Mouse (Mus musculus): ENCODE measurements around the gene Methig1. TPM values are rescaled to one million over a fixed set of nuclear protein-coding genes. Genes with fewer than 3 reads are reported as not detected.
"Not testable (repeated sequence)": the region's sequence is repeated elsewhere in the genome, so short reads cannot be mapped to it uniquely, and the experiment has no call there.

Methig1 gene
- polyA plus RNA-seq, 1 experiment, result not detected

DNA sequence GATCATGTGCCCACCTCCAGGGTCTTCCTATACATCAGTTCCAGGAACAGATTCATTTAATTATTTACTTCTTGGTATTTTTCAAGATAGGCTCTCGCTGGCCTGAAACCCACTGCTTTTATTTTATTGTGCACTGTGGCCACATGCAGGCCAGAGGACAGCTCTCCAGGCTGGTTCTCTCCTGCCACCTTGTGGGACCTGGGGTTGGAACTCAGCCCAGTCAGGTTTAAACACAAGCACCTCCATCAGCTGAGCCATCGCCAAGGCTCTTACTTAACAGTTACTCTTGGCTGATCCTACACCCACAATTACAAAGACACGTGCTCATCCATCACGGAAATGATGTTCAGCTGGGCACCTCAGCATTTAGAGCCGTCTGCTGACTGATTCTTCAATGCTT is 31.8 kb upstream of the Methig1 start:
- TF ChIP-seq CTCF (IDR thresholded peaks at IDR 0.05; ENCODE audit: borderline replicate concordance, extremely low read depth, insufficient read depth, insufficient read length), result peak; percentile 35; the same call in 1 of the 2 replicates
- TF ChIP-seq POLR2A (IDR thresholded peaks at IDR 0.05; ENCODE audit: borderline replicate concordance, extremely low read depth, insufficient read depth, insufficient read length, poor library complexity, severe bottlenecking), result no peak
- DNase-seq (ENCODE audit: low read depth), result peak; percentile 21

DNA sequence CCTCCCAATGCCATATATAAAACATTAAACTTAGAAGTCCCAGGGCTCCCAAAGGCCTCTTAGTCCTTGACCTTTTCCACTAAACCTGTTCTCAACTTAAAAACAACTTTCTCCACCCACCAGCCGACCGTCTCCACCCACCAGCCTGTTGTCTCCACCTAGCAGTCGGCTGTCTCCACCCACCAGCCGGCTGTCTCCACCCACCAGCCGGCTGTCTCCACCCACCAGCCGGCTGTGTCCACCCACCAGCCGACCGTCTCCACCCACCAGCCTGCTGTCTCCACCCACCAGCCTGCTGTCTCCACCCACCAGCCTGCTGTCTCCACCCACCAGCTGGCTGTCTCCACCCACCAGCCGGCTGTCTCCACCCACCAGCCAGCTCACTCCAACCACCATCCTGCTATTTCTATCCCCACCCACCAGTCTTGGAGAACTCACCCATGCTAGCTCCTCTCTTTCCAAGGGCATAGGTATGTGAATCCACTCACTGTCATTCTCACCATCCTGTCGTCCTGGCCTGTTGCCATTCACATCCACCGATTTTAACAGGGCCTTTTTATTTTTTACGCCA is 28.8 kb upstream of the Methig1 start:
- TF ChIP-seq CTCF (IDR thresholded peaks at IDR 0.05; ENCODE audit: borderline replicate concordance, extremely low read depth, insufficient read depth, insufficient read length) (no peak), POLR2A (IDR thresholded peaks at IDR 0.05; ENCODE audit: borderline replicate concordance, extremely low read depth, insufficient read depth, insufficient read length, poor library complexity, severe bottlenecking) (no peak)
- no peak for DNase-seq (ENCODE audit: low read depth)

DNA sequence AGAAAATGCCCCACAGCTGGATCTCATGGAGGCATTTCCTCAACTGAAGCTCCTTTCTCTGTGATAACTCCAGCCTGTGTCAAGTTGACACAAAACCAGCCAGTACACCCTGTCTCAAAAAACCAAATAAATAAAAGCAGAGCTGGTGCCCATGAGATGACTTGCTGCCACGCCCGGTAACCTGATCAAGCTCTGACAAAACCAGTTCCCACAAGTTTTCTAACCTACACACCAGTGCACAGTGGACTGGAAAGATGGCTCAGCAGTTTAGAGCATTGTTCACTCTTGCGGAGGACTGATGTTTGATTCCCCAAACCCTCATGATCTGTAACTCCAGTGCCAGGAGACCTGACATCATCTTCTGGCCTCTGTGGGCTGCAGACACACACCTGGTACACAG is 27.7 kb upstream of the Methig1 start:
- no peak for DNase-seq (ENCODE audit: low read depth)
- TF ChIP-seq POLR2A (IDR thresholded peaks at IDR 0.05; ENCODE audit: borderline replicate concordance, extremely low read depth, insufficient read depth, insufficient read length, poor library complexity, severe bottlenecking), result no peak
- no peak for TF ChIP-seq CTCF (IDR thresholded peaks at IDR 0.05; ENCODE audit: borderline replicate concordance, extremely low read depth, insufficient read depth, insufficient read length)

- DNase-seq (ENCODE audit: low read depth), result not testable (repeated sequence)
Observed at GRCm38 (mm10) chr15:100328089-100328488, 24.9 kb upstream of the Methig1 start.

- DNase-seq (ENCODE audit: low read depth), result not testable (repeated sequence)
Observed at GRCm38 (mm10) chr15:100329336-100329735, 23.6 kb upstream of the Methig1 start.

GRCm38 (mm10) chr15:100330739-100331138 is 22.2 kb upstream of the Methig1 start:
- TF ChIP-seq CTCF (IDR thresholded peaks at IDR 0.05; ENCODE audit: borderline replicate concordance, extremely low read depth, insufficient read depth, insufficient read length) (no peak), POLR2A (IDR thresholded peaks at IDR 0.05; ENCODE audit: borderline replicate concordance, extremely low read depth, insufficient read depth, insufficient read length, poor library complexity, severe bottlenecking) (no peak)
- DNase-seq (ENCODE audit: low read depth), result no peak

DNA sequence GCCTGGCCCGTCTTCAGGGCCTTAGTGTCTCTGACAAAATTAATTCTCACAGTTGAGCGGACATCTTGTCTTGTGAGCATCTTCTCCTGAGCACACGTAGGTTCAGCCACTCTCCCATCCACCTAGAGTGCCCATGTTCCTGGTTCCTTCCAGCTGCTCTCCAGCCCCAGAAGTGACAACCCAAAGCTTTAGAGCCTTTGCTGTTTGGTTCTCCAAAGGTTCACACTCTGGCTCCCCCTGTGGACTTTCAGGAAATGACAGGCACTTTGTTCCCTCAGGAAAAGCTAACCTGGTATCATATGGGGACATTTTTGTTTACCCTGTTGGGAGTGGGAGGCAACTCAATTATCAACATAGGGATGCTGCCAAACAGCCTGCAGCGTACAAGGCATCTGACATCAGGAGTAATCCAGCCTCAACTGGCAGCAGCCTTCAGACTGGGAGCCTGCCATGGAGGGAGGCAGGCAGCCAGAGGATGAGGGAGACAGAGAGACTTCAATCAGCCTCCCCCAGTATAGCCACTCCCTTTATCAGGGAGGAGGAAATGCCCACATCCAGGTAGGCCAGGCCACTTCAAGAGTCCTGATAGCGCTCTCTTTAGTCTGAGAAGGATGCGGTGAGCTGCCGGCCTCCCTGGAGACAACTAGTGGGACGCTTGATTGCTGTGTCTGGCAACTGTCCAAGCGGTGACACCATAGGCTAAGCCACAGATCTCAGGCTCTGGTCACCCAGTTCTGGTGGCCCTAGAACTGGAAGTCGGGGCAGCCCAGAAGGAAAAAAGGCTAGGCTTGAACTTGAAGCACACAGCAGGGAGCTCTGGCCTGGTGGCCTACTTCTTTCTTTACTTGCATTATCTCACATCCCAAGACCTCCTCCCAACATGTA is 20.6 kb upstream of the Methig1 start:
- DNase-seq (ENCODE audit: low read depth), result not testable (repeated sequence)

DNA sequence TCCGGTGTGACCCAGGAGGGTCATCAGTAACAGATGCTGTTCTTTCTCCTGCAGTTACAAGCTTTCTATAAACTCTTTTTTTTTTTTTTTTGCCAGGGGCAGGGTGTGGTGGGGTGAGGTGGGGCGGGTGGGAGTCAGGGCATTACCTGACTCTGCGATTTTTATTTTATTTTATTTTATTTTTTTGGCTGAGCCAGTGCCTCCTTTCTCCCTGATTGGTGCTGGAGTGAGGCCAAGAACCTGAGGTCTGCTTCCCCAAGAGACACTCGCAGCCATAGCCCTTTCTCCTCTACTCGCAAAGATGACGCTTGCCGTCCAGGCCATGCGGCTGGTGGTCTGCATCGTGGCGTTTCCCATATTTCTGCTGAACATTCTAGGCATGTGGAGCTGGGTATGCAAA is 18.3 kb upstream of the Methig1 start, which contains the start of gene Mettl7a3:
Mettl7a3 (plus strand) TSS at position 301 of the 400 bp plus-strand sequence.
- DNase-seq (ENCODE audit: low read depth), result no peak

DNA sequence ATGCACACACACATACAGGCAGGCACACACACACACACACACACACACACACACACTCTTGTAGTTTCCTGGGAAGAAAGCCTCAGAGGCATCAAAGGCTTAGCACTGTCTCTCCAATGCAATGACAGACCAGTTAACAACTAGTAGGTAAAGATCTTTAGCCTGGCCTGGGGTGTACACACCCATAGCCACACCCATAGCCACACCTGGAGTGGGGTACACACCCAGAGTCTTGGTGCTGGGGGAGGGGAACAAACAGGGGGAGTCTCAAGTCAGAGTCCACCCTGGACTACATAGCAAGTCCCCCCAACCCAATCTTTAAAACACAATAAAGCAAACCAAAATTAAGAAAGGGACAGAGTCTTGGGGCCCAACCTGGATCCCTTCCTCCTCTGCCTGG is 15.6 kb upstream of the Methig1 start:
- not testable (repeated sequence) for DNase-seq (ENCODE audit: low read depth)

More for the DNA sequence above, 18.3 kb upstream of the Methig1 start, which contains the start of gene Mettl7a3:
- TF ChIP-seq CTCF (IDR thresholded peaks at IDR 0.05; ENCODE audit: borderline replicate concordance, extremely low read depth, insufficient read depth, insufficient read length), result no peak
- TF ChIP-seq POLR2A (IDR thresholded peaks at IDR 0.05; ENCODE audit: borderline replicate concordance, extremely low read depth, insufficient read depth, insufficient read length, poor library complexity, severe bottlenecking), result no peak

DNA sequence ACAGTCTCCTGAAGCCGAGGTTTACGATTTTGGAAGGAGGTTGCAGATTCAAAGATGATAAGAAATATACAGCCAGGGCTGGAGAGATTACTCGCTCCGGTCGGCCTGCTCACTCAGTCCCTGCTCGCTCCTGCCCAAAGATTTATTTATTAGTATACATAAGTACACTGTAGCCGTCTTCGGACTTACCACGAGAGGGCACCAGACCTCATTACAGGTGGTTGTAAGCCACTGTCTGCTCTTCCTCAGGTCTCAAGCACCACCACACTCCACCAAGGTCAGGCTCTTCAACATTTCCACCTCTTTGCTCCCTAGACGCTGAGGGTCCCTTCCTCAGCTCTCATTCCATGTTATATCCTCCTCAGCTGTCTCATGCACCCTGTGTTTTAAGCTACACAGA is 15.1 kb upstream of the Methig1 start:
- peak; percentile 78 for DNase-seq (ENCODE audit: low read depth)
- 0 out of 2 replicates have a peak, but pooled peaks have one; percentile 18 for TF ChIP-seq CTCF (IDR thresholded peaks at IDR 0.05; ENCODE audit: borderline replicate concordance, extremely low read depth, insufficient read depth, insufficient read length)

DNA sequence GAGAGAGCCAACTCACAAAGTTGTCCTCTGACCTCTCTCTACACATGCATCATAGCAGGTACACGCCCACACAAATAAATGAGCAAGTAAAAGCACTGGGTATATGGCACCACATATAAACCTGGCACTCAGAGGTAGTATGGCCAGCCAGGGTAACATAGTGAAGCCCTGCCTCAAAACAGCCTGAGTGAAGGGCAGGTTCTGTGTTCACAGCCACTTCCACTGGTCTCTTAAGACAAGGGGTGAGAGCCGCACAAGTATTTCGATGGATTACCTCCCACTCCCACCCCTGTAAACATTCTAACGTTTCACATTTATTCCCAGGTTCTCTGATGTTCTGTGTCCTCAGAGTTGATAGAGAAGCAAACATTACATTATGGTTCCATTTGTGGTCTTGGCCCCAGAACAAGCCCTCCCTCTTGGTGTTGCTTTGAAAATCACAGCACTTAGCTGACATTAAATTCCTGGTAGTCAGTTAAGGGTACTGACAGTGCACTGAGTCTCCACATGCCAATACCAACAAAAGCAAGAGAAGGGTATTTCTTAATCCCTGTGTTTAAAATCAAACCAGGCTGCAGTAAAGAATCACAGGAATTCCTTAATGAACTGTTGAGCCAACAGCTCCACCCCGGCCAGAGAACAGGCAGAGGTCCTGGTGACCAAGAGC is 11.5 kb upstream of the Methig1 start:
- not testable (repeated sequence) for DNase-seq (ENCODE audit: low read depth)

DNA sequence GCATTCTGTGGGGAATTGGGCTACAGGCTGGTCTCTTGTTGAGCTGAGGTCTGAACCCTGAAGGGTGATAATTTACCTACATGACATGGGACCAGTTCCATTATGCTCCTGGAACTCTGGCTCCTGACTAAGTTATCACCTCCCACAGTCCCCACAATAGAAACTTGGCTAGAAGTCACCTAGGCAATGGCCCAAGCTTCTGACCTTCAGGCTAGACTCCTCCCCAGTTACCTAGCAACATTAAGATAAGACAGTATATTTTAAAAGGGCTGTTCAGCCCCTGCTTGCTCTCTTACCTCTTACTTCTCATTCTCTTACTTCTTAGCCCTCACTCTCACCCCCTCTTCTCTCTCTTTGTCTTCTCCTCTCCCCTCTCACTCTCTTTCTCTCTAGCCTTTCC is 7.5 kb upstream of the Methig1 start:
- TF ChIP-seq CTCF (IDR thresholded peaks at IDR 0.05; ENCODE audit: borderline replicate concordance, extremely low read depth, insufficient read depth, insufficient read length) (no peak), POLR2A (IDR thresholded peaks at IDR 0.05; ENCODE audit: borderline replicate concordance, extremely low read depth, insufficient read depth, insufficient read length, poor library complexity, severe bottlenecking) (no peak)

GRCm38 (mm10) chr15:100346761-100347160 is 6.2 kb upstream of the Methig1 start:
- DNase-seq (ENCODE audit: low read depth), result peak; percentile 35
- TF ChIP-seq CTCF (IDR thresholded peaks at IDR 0.05; ENCODE audit: borderline replicate concordance, extremely low read depth, insufficient read depth, insufficient read length) (no peak), POLR2A (IDR thresholded peaks at IDR 0.05; ENCODE audit: borderline replicate concordance, extremely low read depth, insufficient read depth, insufficient read length, poor library complexity, severe bottlenecking) (no peak)

More for the DNA sequence above, 7.5 kb upstream of the Methig1 start:
- DNase-seq (ENCODE audit: low read depth), result no peak
